Mouse (Mus musculus): Measurements from ENCODE around the gene Mob2.

DNA sequence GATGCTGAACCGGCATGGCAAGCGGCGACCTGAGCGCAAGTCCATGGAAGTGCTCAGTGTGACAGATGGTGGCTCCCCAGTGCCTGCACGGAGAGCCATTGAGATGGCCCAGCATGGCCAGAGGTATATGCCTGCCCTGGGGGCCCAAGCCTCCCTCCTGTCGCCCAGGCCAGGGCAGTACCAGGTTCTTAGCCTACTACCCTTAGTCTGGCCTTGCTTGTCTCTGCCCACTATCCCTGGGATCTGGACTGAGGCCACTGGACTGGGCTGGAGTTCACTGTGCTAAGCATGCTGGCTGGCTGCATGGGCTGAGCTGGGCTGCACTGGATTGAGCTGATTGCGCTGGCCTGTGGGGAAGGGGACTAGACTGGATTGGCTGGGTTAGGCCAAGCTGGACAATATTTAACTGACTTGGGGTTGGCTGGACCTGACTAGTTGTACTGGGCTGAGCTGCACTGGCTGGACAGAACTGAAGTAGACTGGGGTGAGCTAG is 72.5 kb downstream of the Mob2 start:
- TF ChIP-seq CTCF (conservative IDR thresholded peaks at IDR 0.05; ENCODE audit: low read length) (no peak), POU5F1 (IDR thresholded peaks at IDR 0.05; ENCODE audit: borderline replicate concordance, low read length) (no peak), NANOG (IDR thresholded peaks at IDR 0.05; ENCODE audit: borderline replicate concordance, low read length) (no peak)

All from E14TG2a.4 (cell line).